Mouse (Mus musculus) forebrain, postnatal 0 days (tissue): ENCODE data around the gene Kptn. TPM values are rescaled to one million over a fixed set of nuclear protein-coding genes. Genes with fewer than 3 reads are reported as not detected.
A peak's percentile ranks its signal among the peaks of the same experiment; 100 is the strongest.

Experiments
- ATAC-seq: fragments of 200-750 bp; cut with Nextera tagmentation; 2 replicates; pipeline ENCODE4 v1.8.0; 2017; ENCODE audit warnings: mild to moderate bottlenecking, moderate library complexity
- DNase-seq: peaks from one replicate; pipeline ENCODE4 v3.0.0-alpha.2; 2015
- H3K27ac ChIP-seq: fragments of 300-500 bp; sonication (generic); 2 replicates; pipeline ENCODE4 v1.5.1; 2014; ENCODE audit warnings: low read depth, mild to moderate bottlenecking, antibody characterized with exemption, low read length, moderate library complexity, mixed read lengths
- H3K27me3 ChIP-seq: fragments of 300-500 bp; sonication (generic); 2 replicates; pipeline ENCODE4 v1.6.1; 2014; ENCODE audit warnings: mild to moderate bottlenecking, low read length, mixed read lengths; ENCODE audit not compliant: insufficient read depth
- H3K36me3 ChIP-seq: fragments of 300-500 bp; sonication (generic); 2 replicates; pipeline ENCODE4 v1.6.1; 2014; ENCODE audit warnings: mild to moderate bottlenecking, moderate library complexity; ENCODE audit not compliant: insufficient read depth
- H3K4me1 ChIP-seq: fragments of 300-500 bp; sonication (generic); 2 replicates; pipeline ENCODE4 v1.6.1; 2014; ENCODE audit warnings: antibody characterized with exemption; ENCODE audit not compliant: insufficient read depth
- H3K4me2 ChIP-seq: fragments of 300-500 bp; sonication (generic); 2 replicates; pipeline ENCODE4 v1.6.1; 2014; ENCODE audit warnings: low read depth, mild to moderate bottlenecking, moderate library complexity
- H3K4me3 ChIP-seq: fragments of 300-500 bp; sonication (generic); 2 replicates; pipeline ENCODE4 v1.5.1; 2014; ENCODE audit warnings: low read depth, low read length, mixed read lengths
- H3K9ac ChIP-seq: fragments of 300-500 bp; sonication (generic); 2 replicates; pipeline ENCODE4 v1.6.1; 2014; ENCODE audit warnings: mild to moderate bottlenecking
- H3K9me3 ChIP-seq: fragments of 300-500 bp; sonication (generic); 2 replicates; pipeline ENCODE4 v1.6.1; 2016; ENCODE audit warnings: low read length
- CTCF ChIP-seq: sonication (generic); IDR thresholded peaks from 2 replicates; pipeline ENCODE4 v1.5.1; 2016; ENCODE audit warnings: antibody characterized with exemption, control low read depth, low read depth
- WGBS: fragments of 180-500 bp; shearing (Covaris S2); extraction: QIAGEN DNeasy Blood & Tissue Kit; methylation state at CpG from one replicate; pipeline ENCODE4 v1.1.7; 2014; 5-methylcytosine and 5-hydroxymethylcytosine counted together
- polyA plus RNA-seq: library from polyadenylated mRNA; unstranded; fragments of >200 nt; fragmentation: Nextera tagmentation; extraction: Ambion mirVana; gene quantifications from 2 replicates; pipeline ENCODE4 v1.2.1, GENCODE M21; 2015
- total RNA-seq: library from RNA; depleted of rRNA; stranded (reverse); fragments of >200 nt; gene quantifications from 2 replicates; pipeline ENCODE4 v1.2.3, GENCODE M21; 2014; rRNA removed

Kptn gene
- total and polyA plus RNA-seq, 2 experiments from 2014 or later: 37.2 to 53.7 TPM

- Histone ChIP-seq H3K27me3 (no peaks in the 10 kb centered on the region), H3K4me1 (peaks cover 10% of the 10 kb centered on the region), H3K4me2 (peak within 1 kb of the TSS; percentile 73), H3K9me3 (no peaks in the 10 kb centered on the region), H3K27ac (peak within 1 kb of the TSS; percentile 84), H3K4me3 (peak within 1 kb of the TSS; percentile 85), H3K9ac (peak within 1 kb of the TSS; percentile 83), H3K36me3 (peaks cover 28% of the 10 kb centered on the region)
- peak; percentile 93 for ATAC-seq
- peak; percentile 85 for DNase-seq
- TF ChIP-seq CTCF: peak; percentile 84
- WGBS: 4% methylated on average over 36 of the region's 42 CpGs
These were observed 55.2 kb downstream of the Kptn start, which contains the start of gene Meis3 for GRCm38 (mm10) chr7:16174597-16175541. TSS of gene Meis3 (plus strand) at chr7:16175090.

DNA sequence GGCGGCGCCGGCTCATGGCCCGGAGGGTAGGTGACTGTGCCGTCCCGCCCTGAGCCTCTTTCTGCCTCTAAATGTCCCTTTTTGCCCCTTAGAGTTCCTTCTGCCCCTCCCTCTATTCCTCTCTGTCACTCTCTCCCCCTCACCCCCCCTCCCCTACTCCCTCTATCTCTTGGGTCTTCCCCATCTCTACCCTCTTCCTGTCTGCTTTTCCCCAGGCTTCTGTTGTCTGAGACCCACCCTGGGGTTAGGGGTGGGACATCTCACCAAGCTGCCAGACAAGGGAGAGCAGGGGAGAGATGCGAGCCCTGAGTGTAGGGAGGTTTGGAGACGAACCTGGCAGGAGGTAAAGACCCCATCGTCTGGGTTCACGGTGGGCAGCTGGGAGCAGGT, 55.8 kb downstream of the Kptn start:
- H3K36me3 ChIP-seq: peaks cover 32% of the 10 kb centered on the region
- peaks cover 10% of the 10 kb centered on the region for H3K4me1 ChIP-seq
- no peaks in the 10 kb centered on the region for H3K27me3 ChIP-seq
- no peaks in the 10 kb centered on the region for H3K9me3 ChIP-seq
- under 1% methylated on average over 10 of the region's 10 CpGs for WGBS
- H3K4me2 ChIP-seq: peak overlapping the region; percentile 73
- H3K9ac ChIP-seq: peak overlapping the region; percentile 83
- peak overlapping the region; percentile 84 for H3K27ac ChIP-seq
- ATAC-seq: peak; percentile 64
- peak overlapping the region; percentile 85 for H3K4me3 ChIP-seq
- no peak for DNase-seq
- no peak for TF ChIP-seq CTCF

Other genes with a start within 250 kb of the Kptn start
- gene Crx, start 239.9 kb upstream of the Kptn start, total RNA-seq: 1.2 and 1.9 TPM in 2 replicates
- 0.05 and 0.25 TPM in 2 replicates for gene Crx, start 239.9 kb upstream of the Kptn start, polyA plus RNA-seq
- not detected in 2 replicates for gene Crxos, start 237.3 kb upstream of the Kptn start, total RNA-seq
- gene Crxos, start 237.3 kb upstream of the Kptn start, polyA plus RNA-seq: not detected in 2 replicates
- gene Selenow, start 197.5 kb upstream of the Kptn start, total RNA-seq: 813 and 1,238 TPM in 2 replicates
- gene Selenow, start 197.5 kb upstream of the Kptn start, polyA plus RNA-seq: 2,478 and 2,732 TPM in 2 replicates
- 117 and 189 TPM in 2 replicates for gene Nop53, start 173.8 kb upstream of the Kptn start, total RNA-seq
- gene Nop53, start 173.8 kb upstream of the Kptn start, polyA plus RNA-seq: 143 and 154 TPM in 2 replicates
- 3.1 and 3.5 TPM in 2 replicates for gene Ehd2, start 152.3 kb upstream of the Kptn start, total RNA-seq
- gene Ehd2, start 152.3 kb upstream of the Kptn start, polyA plus RNA-seq: 4.4 and 5.0 TPM in 2 replicates
- gene Bicra, start 72.0 kb upstream of the Kptn start, total RNA-seq: 3.2 and 5.0 TPM in 2 replicates
- gene Bicra, start 72.0 kb upstream of the Kptn start, polyA plus RNA-seq: 3.6 and 5.8 TPM in 2 replicates
- 0.10 and 0.15 TPM in 2 replicates for gene Zfp541, start 58.1 kb upstream of the Kptn start, total RNA-seq
- gene Zfp541, start 58.1 kb upstream of the Kptn start, polyA plus RNA-seq: 0.04 and 0.17 TPM in 2 replicates
- 159 and 270 TPM in 2 replicates for gene Napa, start 21.4 kb upstream of the Kptn start, total RNA-seq
- 211 and 222 TPM in 2 replicates for gene Napa, start 21.4 kb upstream of the Kptn start, polyA plus RNA-seq
- 52.4 and 55.8 TPM in 2 replicates for gene Slc8a2, start 9.9 kb downstream of the Kptn start, total RNA-seq
- 0.77 and 0.99 TPM in 2 replicates for gene Slc8a2, start 9.9 kb downstream of the Kptn start, polyA plus RNA-seq
- 98.6 and 100 TPM in 2 replicates for gene Meis3, start 55.2 kb downstream of the Kptn start, total RNA-seq
- 86.4 and 90.9 TPM in 2 replicates for gene Meis3, start 55.2 kb downstream of the Kptn start, polyA plus RNA-seq
- gene Dhx34, start 102.1 kb downstream of the Kptn start, total RNA-seq: 10.9 and 16.0 TPM in 2 replicates
- 8.4 and 9.7 TPM in 2 replicates for gene Dhx34, start 102.1 kb downstream of the Kptn start, polyA plus RNA-seq
- gene C5ar2, start 124.3 kb downstream of the Kptn start, total RNA-seq: 0.14 and 0.23 TPM in 2 replicates
- 0.13 and 0.17 TPM in 2 replicates for gene C5ar2, start 124.3 kb downstream of the Kptn start, polyA plus RNA-seq
- 0.52 and 1.2 TPM in 2 replicates for gene C5ar1, start 139.6 kb downstream of the Kptn start, total RNA-seq
- 1.7 TPM in 2 replicates for gene C5ar1, start 139.6 kb downstream of the Kptn start, polyA plus RNA-seq
- 36.9 and 43.2 TPM in 2 replicates for gene Inafm1, start 153.7 kb downstream of the Kptn start, total RNA-seq
- 63.6 and 68.4 TPM in 2 replicates for gene Inafm1, start 153.7 kb downstream of the Kptn start, polyA plus RNA-seq
- gene Ccdc9, start 166.9 kb downstream of the Kptn start, total RNA-seq: 31.6 and 38.2 TPM in 2 replicates
- gene Ccdc9, start 166.9 kb downstream of the Kptn start, polyA plus RNA-seq: 12.8 and 18.6 TPM in 2 replicates
- gene Bbc3, start 188.5 kb downstream of the Kptn start, total RNA-seq: 41.2 and 57.8 TPM in 2 replicates
- gene Bbc3, start 188.5 kb downstream of the Kptn start, polyA plus RNA-seq: 40.0 and 40.2 TPM in 2 replicates